Mouse (Mus musculus): ENCODE results near the gene AC134908.4. TPM values are rescaled to one million over a fixed set of nuclear protein-coding genes. Genes with fewer than 3 reads are reported as not detected.

AC134908.4 gene
- total RNA-seq, 2 experiments from 2014 or later = 0.47 to 1.8 TPM

- no peak for DNase-seq (ENCODE audit: low spot score in 2 of 2)
Observed at GRCm38 (mm10) chr17:25831451-25832281, 36.2 kb upstream of the AC134908.4 start.

- DNase-seq (ENCODE audit: low spot score in 2 of 2) = no peak
Observed at GRCm38 (mm10) chr17:25830806-25831431, 35.5 kb upstream of the AC134908.4 start.

GRCm38 (mm10) chr17:25830200-25830753 is 34.8 kb upstream of the AC134908.4 start:
- DNase-seq (ENCODE audit: low spot score in 2 of 2) = no peak

GRCm38 (mm10) chr17:25829558-25830017 is 34.1 kb upstream of the AC134908.4 start:
- DNase-seq (ENCODE audit: low spot score in 2 of 2) = no peak

GRCm38 (mm10) chr17:25828712-25829557 is 33.5 kb upstream of the AC134908.4 start, which contains the start of gene Jmjd8:
TSS of gene Jmjd8 (plus strand) at chr17:25828867.
- DNase-seq (ENCODE audit: low spot score in 2 of 2) = peak; percentile 73 to 92

GRCm38 (mm10) chr17:25828223-25828594 is 32.8 kb upstream of the AC134908.4 start:
- no peak for DNase-seq (ENCODE audit: low spot score in 2 of 2)

- no peak for DNase-seq (ENCODE audit: low spot score in 2 of 2)
Observed at GRCm38 (mm10) chr17:25827546-25828222, 32.2 kb upstream of the AC134908.4 start.

- DNase-seq (ENCODE audit: low spot score in 2 of 2) = no peak
Observed at GRCm38 (mm10) chr17:25827011-25827410, 31.6 kb upstream of the AC134908.4 start.

- no peak for DNase-seq (ENCODE audit: low spot score in 2 of 2)
Observed at GRCm38 (mm10) chr17:25825984-25826570, 30.6 kb upstream of the AC134908.4 start.

- no peak for DNase-seq (ENCODE audit: low spot score in 2 of 2)
Observed at GRCm38 (mm10) chr17:25825311-25825710, 29.9 kb upstream of the AC134908.4 start.

GRCm38 (mm10) chr17:25824362-25825142 is 29.1 kb upstream of the AC134908.4 start:
- no peak for DNase-seq (ENCODE audit: low spot score in 2 of 2)

GRCm38 (mm10) chr17:25823452-25823851 is 28.0 kb upstream of the AC134908.4 start, which contains the start of gene Wdr24:
TSS of gene Wdr24 (plus strand) at chr17:25823627.
- DNase-seq (ENCODE audit: low spot score in 2 of 2) = peak; percentile 75 to 91

GRCm38 (mm10) chr17:25818851-25819780 is 23.7 kb upstream of the AC134908.4 start:
- DNase-seq (ENCODE audit: low spot score in 2 of 2) = no peak

GRCm38 (mm10) chr17:25817662-25818061 is 22.2 kb upstream of the AC134908.4 start:
- no peak for DNase-seq (ENCODE audit: low spot score in 2 of 2)

GRCm38 (mm10) chr17:25813471-25813870 is 18.0 kb upstream of the AC134908.4 start:
- peak; percentile 86 to 88 for DNase-seq (ENCODE audit: low spot score in 2 of 2)

GRCm38 (mm10) chr17:25810890-25811289 is 15.4 kb upstream of the AC134908.4 start:
- DNase-seq (ENCODE audit: low spot score in 2 of 2) = no peak

- no peak for DNase-seq (ENCODE audit: low spot score in 2 of 2)
Observed at GRCm38 (mm10) chr17:25809606-25810340, 14.3 kb upstream of the AC134908.4 start.

All from layer of hippocampus, adult 18-20 months (tissue).